Mouse (Mus musculus): Measurements from ENCODE around the gene Ppat. TPM values are rescaled to one million over a fixed set of nuclear protein-coding genes. Genes with fewer than 3 reads are reported as not detected.

Ppat gene
- total RNA-seq, 1 experiment from 2014 or later, result 28.0 TPM

DNA sequence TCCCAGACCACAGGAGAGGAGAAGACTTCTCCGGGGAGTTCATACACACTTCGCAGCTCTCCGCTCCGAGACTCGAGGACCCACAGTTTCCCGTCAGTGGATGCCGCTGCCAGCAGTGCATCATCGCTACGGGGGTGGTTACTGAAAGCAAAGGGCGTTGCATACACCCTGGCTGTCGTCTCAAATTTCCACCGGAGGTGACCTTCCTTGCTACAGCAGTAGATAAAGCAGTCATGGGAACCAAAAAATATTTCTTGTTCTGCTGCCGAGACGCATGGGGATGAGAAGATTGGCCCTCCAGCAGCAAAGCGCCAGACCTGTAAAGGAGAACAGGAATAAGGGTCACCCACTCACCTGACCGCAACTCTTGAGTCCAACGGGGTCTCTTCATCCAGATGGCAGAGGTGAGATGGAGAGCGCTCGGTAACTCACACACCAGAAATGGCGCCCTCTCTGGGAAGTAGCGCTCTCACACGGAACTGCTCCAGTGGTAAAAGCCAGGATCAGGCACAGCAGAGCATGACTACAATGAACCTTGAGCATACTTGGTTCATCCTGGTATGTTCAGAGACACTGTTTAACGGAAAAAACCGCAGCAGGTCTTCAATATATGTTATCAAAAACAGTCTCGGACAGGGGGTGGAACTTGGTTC is 75.1 kb downstream of the Ppat start:
- DNase-seq, result no peak

- no peak for DNase-seq
These were observed 81.8 kb downstream of the Ppat start for GRCm38 (mm10) chr5:76869553-76869952.

DNA sequence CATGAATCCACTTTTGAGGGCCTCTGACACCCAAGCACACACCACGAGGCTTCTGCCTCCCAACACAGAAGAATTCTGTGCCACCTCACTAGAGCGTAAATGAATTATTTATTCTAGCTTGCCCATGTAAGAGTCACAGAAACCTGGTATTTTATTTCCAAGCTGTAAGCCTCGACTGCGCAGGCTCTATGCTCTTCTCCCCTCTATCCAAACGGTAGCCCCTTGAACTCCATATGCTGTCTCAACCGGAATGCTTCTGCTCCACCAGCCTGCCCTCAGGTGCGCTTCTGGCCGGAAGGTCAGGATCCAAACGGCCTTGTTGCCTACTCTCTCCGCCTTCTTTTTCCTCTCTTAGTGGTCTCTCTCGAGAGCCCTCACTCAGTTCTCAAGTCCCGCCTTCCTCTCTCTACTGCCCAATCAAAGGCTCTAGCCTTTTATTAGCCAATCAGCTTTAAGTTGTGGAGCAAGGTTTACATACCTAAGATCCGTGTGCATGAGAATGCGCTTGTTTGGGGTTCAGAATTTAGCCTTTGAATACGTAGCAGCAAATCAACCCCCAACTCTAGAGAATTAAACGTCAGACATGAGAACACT is 82.6 kb downstream of the Ppat start:
- DNase-seq, result no peak

GRCm38 (mm10) chr5:76866819-76867218 is 84.6 kb downstream of the Ppat start:
- DNase-seq, result no peak

Other genes starting within 250 kb of the Ppat start
- 24.0 and 32.1 TPM in 2 replicates for gene Aasdh, start 46.1 kb downstream of the Ppat start, total RNA-seq (2021)
- gene Paics, start 271 bp downstream of the Ppat start, total RNA-seq (2021), result 239 and 257 TPM in 2 replicates
- 120 and 150 TPM in 2 replicates for gene Srp72, start 23.1 kb upstream of the Ppat start, total RNA-seq (2021)
- 0.67 TPM in 1 of 2 replicates, not detected in the other for gene Arl9, start 52.5 kb upstream of the Ppat start, total RNA-seq (2021)
- gene Thegl, start 64.4 kb upstream of the Ppat start, total RNA-seq (2021), result not detected in 2 replicates
- gene Hopx, start 163.5 kb upstream of the Ppat start, total RNA-seq (2021), result 1.7 and 2.6 TPM in 2 replicates

All from adrenal gland, postnatal 25 days (tissue).